Mouse (Mus musculus): ENCODE measurements around the gene Adamts9. TPM values are rescaled to one million over a fixed set of nuclear protein-coding genes. Genes with fewer than 3 reads are reported as not detected.

Adamts9 gene
- polyA plus RNA-seq, 1 experiment: 12.4 TPM

- DNase-seq (ENCODE audit: low read depth): no peak
Observed at GRCm38 (mm10) chr6:92860285-92860912, 82.9 kb downstream of the Adamts9 start.

DNA sequence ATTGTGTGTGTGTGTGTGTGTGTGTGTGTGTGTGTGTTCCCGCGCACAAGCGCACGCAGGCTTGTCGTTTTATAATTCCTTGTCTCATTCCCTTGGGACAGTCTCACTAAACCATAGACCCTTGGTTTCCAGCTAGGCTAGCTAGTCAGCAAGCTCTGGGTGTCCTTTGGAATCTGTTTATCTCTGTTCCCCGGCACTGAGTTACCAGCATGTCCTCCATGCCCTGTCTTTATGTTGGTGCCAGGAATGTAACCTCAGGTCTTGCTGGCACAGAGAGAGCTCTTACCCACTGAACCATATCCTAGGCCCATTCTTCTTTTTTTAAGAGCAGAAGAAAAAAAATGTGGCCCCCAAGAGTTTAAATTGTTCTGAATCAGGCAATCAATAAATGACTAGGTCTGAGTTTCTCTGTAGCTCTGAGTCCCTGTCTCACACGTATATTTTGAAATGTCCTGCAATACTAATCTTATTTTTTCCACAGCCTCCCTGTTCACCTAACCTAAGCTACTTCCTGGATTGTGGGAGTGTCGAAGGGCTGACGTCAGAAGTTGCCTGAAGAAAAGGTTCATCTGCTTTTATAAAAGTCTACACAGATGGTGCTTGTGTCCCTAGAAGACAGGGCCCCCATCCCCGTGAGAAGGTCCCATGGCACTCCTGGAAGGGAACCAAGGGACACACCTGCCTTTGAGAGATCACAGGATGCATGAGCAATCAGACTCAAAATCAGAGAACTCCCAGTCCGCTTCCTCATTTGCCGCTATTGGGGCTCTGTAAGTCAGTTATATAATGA, 84.4 kb downstream of the Adamts9 start:
- DNase-seq (ENCODE audit: low read depth): no peak

DNA sequence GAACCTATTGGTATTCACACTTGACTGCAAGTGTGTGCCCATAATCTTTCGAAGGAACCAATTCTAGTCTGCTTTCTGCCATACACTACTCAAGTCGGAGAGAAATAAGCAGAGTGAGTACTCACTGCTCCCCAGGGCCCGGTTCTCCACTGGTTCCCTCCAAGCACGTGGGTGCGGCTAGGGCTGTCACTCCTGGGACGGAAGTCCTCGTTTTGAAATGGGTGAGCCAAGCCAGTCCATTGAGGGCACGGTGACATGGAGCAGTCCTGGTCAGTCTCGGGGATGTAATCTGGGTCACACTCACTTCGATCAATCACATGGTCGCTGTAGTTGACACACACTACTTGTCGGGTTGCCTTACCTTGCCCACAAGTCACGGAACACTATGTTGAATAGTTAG, 85.5 kb downstream of the Adamts9 start:
- DNase-seq (ENCODE audit: low read depth): no peak

DNA sequence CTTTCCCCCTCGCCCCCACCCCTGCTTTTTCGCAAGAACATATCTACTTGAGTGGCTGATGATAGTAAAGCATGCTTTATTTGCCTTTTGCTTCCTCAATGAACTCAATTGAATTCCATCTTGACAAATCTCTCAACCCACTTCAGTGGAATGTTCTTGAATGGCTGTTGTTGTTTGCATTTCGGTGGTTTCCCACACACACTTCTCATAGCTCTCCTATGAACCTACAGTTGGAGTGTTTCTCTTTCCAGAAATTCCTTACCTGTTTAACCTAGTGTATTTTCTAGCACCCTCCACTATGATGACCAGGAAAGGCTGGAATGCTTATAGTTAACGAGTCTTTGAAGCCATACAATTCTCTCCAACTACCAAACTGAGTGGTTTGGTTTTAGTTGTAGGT, 88.4 kb downstream of the Adamts9 start:
- no peak for DNase-seq (ENCODE audit: low read depth)

DNA sequence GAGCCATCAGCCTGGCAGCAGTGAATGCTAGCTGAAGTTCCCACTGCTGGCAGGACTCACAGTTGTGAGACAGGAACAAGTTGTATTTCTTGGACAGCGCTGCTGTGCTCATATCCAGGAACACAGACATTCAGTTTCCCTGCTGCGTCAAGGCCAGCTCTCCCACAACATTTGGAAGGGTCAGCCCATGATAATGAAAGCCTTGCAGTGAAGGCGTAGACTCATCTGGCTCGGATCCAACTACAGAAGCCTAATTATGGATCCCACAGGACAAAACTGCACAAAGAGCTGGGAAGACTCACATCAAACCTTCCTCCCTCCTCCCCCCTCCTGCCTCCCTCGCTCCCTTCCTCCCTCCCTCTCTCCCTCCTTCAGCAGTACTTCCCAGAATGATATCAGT, 93.0 kb downstream of the Adamts9 start:
- DNase-seq (ENCODE audit: low read depth): peak; percentile 22

GRCm38 (mm10) chr6:92849208-92849607, 94.1 kb downstream of the Adamts9 start:
- no peak for DNase-seq (ENCODE audit: low read depth)

GRCm38 (mm10) chr6:92846614-92847013, 96.7 kb downstream of the Adamts9 start:
- no peak for DNase-seq (ENCODE audit: low read depth)

GRCm38 (mm10) chr6:92845898-92846297, 97.4 kb downstream of the Adamts9 start:
- DNase-seq (ENCODE audit: low read depth): no peak

DNA sequence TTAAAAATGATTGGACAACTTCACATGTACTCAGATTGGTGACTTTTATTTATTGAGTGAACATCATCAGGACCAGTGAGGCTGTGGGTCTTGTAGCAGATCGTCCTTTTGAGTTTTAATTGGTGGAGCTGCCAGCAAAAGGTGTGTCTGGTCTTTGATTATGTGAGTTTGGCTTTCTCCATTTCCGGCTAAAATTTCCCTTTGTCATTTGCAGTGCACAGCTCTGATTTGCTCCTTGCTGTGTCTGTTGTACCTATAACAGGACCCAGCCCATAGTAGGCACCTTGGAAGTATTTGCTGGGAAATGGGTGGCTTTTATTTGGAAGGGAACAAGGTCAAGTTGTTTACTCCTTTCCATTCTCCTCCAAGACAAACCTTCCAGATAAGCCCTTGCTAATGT, 99.8 kb downstream of the Adamts9 start:
- no peak for DNase-seq (ENCODE audit: low read depth)

DNA sequence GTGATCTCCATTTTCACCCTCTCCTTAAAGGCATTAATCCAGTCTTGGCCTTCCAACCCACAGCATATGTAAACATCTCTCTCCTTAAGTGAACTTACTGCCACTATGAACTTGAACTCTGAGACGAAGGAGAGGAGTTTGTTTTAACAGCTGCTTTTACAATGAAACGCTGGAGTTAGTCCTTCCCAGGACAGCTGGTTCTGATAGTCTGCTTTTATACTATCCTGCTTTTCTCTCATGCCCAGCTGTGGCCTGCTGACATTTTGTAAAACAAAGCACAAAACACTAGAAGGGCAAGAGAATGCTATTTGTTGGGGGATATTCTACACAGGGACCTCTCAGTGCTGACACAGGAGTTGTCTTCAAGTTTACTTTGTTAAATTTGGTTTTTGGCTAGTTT, 101.3 kb downstream of the Adamts9 start:
- no peak for DNase-seq (ENCODE audit: low read depth)

DNA sequence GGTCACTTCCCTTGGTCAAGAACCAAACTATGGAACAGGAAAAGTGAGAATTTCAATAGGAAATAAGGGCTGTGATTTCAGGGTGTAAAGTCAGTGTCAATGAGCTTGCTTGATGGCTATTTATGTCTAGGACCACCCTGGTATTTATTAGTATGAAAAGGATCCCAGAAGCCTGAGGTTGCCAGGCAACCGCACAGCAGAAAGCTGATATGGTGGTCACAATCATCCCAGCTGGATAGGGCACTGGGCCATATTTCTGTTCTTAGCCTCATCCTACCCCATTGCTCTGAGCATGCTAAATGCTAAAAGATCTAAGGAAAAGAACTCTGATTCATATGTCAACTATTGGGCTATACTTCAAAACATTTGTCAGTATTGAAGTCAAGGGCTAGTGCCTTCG, 112.2 kb downstream of the Adamts9 start:
- no peak for DNase-seq (ENCODE audit: low read depth)

GRCm38 (mm10) chr6:92829148-92829547, 114.1 kb downstream of the Adamts9 start:
- no peak for DNase-seq (ENCODE audit: low read depth)

- DNase-seq (ENCODE audit: low read depth): no peak
Observed at GRCm38 (mm10) chr6:92827360-92827759, 115.9 kb downstream of the Adamts9 start.

GRCm38 (mm10) chr6:92826561-92826960, 116.7 kb downstream of the Adamts9 start:
- DNase-seq (ENCODE audit: low read depth): no peak

DNA sequence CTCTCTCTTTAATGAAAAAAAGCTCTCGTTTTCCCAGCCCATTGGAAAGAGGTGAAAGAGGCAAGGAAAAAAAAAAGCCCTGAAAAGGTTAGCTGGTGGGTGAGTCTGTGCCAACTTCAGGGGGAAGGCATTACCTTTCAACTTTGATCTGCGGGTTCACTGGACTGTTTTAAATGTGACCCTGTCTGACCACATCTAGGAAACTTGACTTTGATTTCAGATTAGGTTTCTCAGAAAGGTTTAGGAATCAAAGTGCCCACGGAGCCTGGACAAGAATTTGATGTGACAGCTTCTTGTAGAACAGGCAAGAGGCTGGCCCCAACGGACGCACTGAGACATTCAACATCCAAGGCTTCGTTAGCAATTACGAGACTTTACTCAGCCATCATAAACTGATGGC, 119.3 kb downstream of the Adamts9 start:
- no peak for DNase-seq (ENCODE audit: low read depth)

- DNase-seq (ENCODE audit: low read depth): no peak
Observed at GRCm38 (mm10) chr6:92822006-92822405, 121.3 kb downstream of the Adamts9 start.

GRCm38 (mm10) chr6:92821606-92822005, 121.7 kb downstream of the Adamts9 start:
- DNase-seq (ENCODE audit: low read depth): no peak

GRCm38 (mm10) chr6:92817661-92818060, 125.6 kb downstream of the Adamts9 start:
- DNase-seq (ENCODE audit: low read depth): no peak

DNA sequence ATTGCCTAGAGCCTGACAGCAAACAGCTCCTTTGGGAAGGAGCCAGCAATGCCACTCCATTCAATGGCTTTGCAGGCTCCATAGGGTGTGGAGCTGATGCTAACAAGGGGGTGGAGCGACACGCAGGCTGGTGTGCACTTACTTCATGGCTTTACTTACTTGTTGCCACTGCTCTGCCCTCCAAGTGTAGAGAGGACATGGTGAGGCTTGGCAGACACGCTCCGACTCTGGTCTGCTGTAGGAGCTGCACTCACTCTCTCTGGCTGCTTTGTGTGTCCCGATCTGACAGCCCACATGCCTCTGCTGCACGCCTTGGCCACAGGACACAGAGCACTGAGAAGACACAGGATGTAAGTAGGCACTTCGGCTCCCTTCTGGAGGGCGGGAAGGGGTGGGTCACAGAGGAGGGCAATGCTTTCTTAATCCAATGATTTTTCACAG, 127.0 kb downstream of the Adamts9 start, which contains the start of gene A730049H05Rik:
A730049H05Rik (plus strand) TSS at position 168 of the 441 bp plus-strand sequence.
- no peak for DNase-seq (ENCODE audit: low read depth)

GRCm38 (mm10) chr6:92812702-92813370, 130.5 kb downstream of the Adamts9 start:
- DNase-seq (ENCODE audit: low read depth): no peak

- no peak for DNase-seq (ENCODE audit: low read depth)
Observed at GRCm38 (mm10) chr6:92811566-92811965, 131.7 kb downstream of the Adamts9 start.

DNA sequence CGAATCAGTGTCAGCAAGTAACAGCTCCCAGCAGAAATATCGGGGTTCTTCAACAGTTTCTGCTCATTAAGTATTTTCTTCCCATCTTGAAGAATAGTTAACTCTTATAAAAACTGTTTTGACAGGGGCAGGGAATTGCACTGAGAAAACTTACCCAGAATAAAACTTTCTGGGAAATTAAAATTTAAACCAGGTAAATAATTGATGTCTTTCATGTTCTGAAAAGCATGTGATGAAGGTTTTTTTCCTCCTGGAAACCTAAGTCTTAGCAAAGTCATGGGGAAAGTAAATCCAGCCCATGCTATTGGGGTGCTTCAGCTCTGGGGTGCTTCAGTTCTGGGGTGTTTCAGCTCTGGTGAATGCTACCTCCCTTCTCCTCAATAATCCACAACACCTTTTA, 132.7 kb downstream of the Adamts9 start:
- DNase-seq (ENCODE audit: low read depth): no peak

- no peak for DNase-seq (ENCODE audit: low read depth)
Observed at GRCm38 (mm10) chr6:92809818-92810217, 133.5 kb downstream of the Adamts9 start.
